Mouse (Mus musculus): ENCODE measurements around the gene Xrcc1. TPM values are rescaled to one million over a fixed set of nuclear protein-coding genes. Genes with fewer than 3 reads are reported as not detected.
A peak's percentile ranks its signal among the peaks of the same experiment; 100 is the strongest.

Xrcc1 gene
- polyA plus RNA-seq, 1 experiment, result 52.3 TPM

DNA sequence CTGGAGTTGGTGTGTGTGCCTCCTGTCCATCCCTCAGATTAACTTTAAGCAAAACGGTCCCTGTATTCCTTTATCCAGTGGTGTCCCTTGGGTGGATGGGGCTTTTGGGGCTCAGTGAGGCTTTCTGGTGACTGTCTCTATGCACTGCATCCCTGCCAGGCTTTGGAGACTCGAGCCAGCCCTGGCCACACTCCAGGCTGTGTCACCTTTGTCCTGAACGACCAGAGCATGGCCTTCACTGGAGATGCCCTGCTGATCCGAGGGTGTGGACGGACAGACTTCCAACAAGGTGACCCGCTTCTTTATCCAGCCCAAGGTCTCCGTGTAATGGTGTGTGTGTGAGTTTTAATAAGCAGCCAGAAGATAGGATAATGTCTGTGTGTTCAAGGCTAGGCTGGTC is 60.0 kb downstream of the Xrcc1 start:
- Histone ChIP-seq H3K4me3 (ENCODE audit: extremely low read depth, insufficient read depth, insufficient read length) (no peak overlapping the region), H3K27me3 (ENCODE audit: control insufficient read depth, insufficient read depth, low read length) (no peaks in the 10 kb centered on the region), H3K4me1 (ENCODE audit: control insufficient read depth, insufficient read depth, insufficient read length) (peaks cover 8% of the 10 kb centered on the region), H3K27ac (ENCODE audit: insufficient read depth, low read length) (no peak overlapping the region), H3K36me3 (ENCODE audit: control insufficient read depth, insufficient read depth, low read length) (no peaks in the 10 kb centered on the region)
- TF ChIP-seq CTCF (IDR thresholded peaks at IDR 0.05; ENCODE audit: extremely low read depth, insufficient read depth, insufficient read length, insufficient replicate concordance) (no peak), POLR2A (IDR thresholded peaks at IDR 0.05; ENCODE audit: low read depth, low read length) (no peak)
- DNase-seq (ENCODE audit: low read depth in 1 of 2, low spot score in 2 of 2), result no peak
- WGBS, result 87% methylated on average over 7 of the region's 7 CpGs

DNA sequence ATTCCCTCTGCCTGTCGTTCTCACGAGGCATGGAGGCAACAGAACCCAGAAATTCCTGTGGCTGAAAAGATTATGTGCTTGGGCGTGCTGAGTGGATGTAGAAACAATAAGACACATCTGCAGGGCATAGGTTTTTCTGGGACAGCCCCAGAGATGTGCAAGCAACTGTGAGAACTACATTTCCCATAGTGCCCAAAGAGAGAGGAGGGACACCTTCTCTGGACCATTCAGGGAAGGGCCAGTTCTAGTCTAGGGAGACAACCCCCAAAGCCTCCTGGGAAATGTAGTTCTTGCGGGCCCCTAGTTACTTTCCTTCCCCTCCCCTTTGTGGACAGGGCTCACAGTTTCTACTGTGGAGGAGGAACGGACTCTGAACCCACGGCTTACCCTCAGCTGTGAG is 61.9 kb downstream of the Xrcc1 start:
- WGBS, result 39% methylated on average over 6 of the region's 6 CpGs
- peak overlapping the region; percentile 62 for H3K27ac ChIP-seq (ENCODE audit: insufficient read depth, low read length)
- peak; percentile 81 to 84 for DNase-seq (ENCODE audit: low read depth in 1 of 2, low spot score in 2 of 2)
- no peaks in the 10 kb centered on the region; the same call in 1 of the 2 replicates for H3K36me3 ChIP-seq (ENCODE audit: control insufficient read depth, insufficient read depth, low read length)
- no peaks in the 10 kb centered on the region for H3K27me3 ChIP-seq (ENCODE audit: control insufficient read depth, insufficient read depth, low read length)
- H3K4me1 ChIP-seq (ENCODE audit: control insufficient read depth, insufficient read depth, insufficient read length), result peaks cover 15% of the 10 kb centered on the region
- TF ChIP-seq CTCF (IDR thresholded peaks at IDR 0.05; ENCODE audit: extremely low read depth, insufficient read depth, insufficient read length, insufficient replicate concordance) (no peak), POLR2A (IDR thresholded peaks at IDR 0.05; ENCODE audit: low read depth, low read length) (no peak)
- H3K4me3 ChIP-seq (ENCODE audit: extremely low read depth, insufficient read depth, insufficient read length), result peak overlapping the region; percentile 37; the same call in 1 of the 2 replicates

GRCm38 (mm10) chr7:24608561-24608960 is 62.5 kb downstream of the Xrcc1 start:
- Histone ChIP-seq H3K36me3 (ENCODE audit: control insufficient read depth, insufficient read depth, low read length) (no peaks in the 10 kb centered on the region; the same call in 1 of the 2 replicates), H3K4me3 (ENCODE audit: extremely low read depth, insufficient read depth, insufficient read length) (peak overlapping the region; percentile 37; the same call in 1 of the 2 replicates), H3K27ac (ENCODE audit: insufficient read depth, low read length) (peak overlapping the region; percentile 62), H3K4me1 (ENCODE audit: control insufficient read depth, insufficient read depth, insufficient read length) (peaks cover 15% of the 10 kb centered on the region), H3K27me3 (ENCODE audit: control insufficient read depth, insufficient read depth, low read length) (no peaks in the 10 kb centered on the region)
- TF ChIP-seq POLR2A (IDR thresholded peaks at IDR 0.05; ENCODE audit: low read depth, low read length) (no peak), CTCF (IDR thresholded peaks at IDR 0.05; ENCODE audit: extremely low read depth, insufficient read depth, insufficient read length, insufficient replicate concordance) (no peak)
- WGBS, result 11% methylated on average over 8 of the region's 8 CpGs
- DNase-seq (ENCODE audit: low read depth in 1 of 2, low spot score in 2 of 2), result no peak

DNA sequence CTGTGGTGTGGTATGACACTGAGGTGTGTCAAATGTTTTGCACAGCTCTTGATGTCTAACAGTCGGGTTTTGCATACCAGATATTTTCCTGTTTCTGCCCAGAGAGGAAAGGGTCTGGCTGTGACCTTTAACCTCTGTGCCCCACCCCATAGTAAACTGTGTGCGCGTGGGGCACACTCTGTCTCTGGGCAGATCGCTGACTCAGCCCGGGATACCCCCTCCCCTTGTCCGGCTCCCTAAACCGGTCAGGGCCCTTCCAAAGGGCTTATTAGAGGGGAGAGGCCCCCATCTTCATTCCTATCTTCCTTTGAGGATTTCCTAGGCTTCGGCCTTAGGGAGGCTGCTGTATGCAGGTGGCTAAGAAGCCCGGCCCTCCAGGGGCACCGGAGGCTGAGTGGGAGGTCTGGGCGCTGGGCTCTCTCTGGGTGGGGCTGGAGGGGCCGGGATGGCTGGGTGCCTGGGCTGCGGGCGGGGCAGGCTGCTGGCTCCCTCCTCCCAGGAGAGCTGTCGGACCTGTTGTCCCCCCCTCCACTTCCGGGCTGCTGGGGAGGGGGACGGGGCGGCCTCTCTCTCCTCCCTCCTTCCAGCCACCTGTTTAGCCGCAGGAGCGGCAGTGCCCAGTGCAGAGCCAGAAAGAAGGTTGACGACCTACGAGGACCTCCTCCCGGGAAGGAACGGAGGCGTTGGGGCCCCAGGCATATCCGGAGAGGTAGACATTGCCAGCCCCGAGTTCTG is 64.2 kb downstream of the Xrcc1 start, which contains the start of gene Phldb3:
Gene Phldb3, plus strand, starts transcription at position 620 of the 735 bp plus-strand sequence.
- peak within 1 kb of the TSS; percentile 91 for H3K4me3 ChIP-seq (ENCODE audit: extremely low read depth, insufficient read depth, insufficient read length)
- 4% methylated on average over 25 of the region's 27 CpGs for WGBS
- H3K4me1 ChIP-seq (ENCODE audit: control insufficient read depth, insufficient read depth, insufficient read length), result peaks cover 15% of the 10 kb centered on the region
- no peaks in the 10 kb centered on the region; the same call in 1 of the 2 replicates for H3K36me3 ChIP-seq (ENCODE audit: control insufficient read depth, insufficient read depth, low read length)
- H3K27ac ChIP-seq (ENCODE audit: insufficient read depth, low read length), result peak within 1 kb of the TSS; percentile 81
- H3K27me3 ChIP-seq (ENCODE audit: control insufficient read depth, insufficient read depth, low read length), result no peaks in the 10 kb centered on the region
- TF ChIP-seq POLR2A (IDR thresholded peaks at IDR 0.05; ENCODE audit: low read depth, low read length) (no peak), CTCF (IDR thresholded peaks at IDR 0.05; ENCODE audit: extremely low read depth, insufficient read depth, insufficient read length, insufficient replicate concordance) (no peak)
- peak in 1 of 2 experiments; percentile 72 for DNase-seq (ENCODE audit: low read depth in 1 of 2, low spot score in 2 of 2)

- DNase-seq (ENCODE audit: low read depth in 1 of 2, low spot score in 2 of 2), result peak; percentile 80 to 95
- under 1% methylated on average over 36 of the region's 36 CpGs for WGBS
- H3K4me1 ChIP-seq (ENCODE audit: control insufficient read depth, insufficient read depth, insufficient read length), result peaks cover 15% of the 10 kb centered on the region
- peak overlapping the region; percentile 81 for H3K27ac ChIP-seq (ENCODE audit: insufficient read depth, low read length)
- H3K27me3 ChIP-seq (ENCODE audit: control insufficient read depth, insufficient read depth, low read length), result no peaks in the 10 kb centered on the region
- H3K4me3 ChIP-seq (ENCODE audit: extremely low read depth, insufficient read depth, insufficient read length), result peak overlapping the region; percentile 91
- TF ChIP-seq POLR2A (IDR thresholded peaks at IDR 0.05; ENCODE audit: low read depth, low read length), result peak; percentile 38
- TF ChIP-seq CTCF (IDR thresholded peaks at IDR 0.05; ENCODE audit: extremely low read depth, insufficient read depth, insufficient read length, insufficient replicate concordance), result no peak
- H3K36me3 ChIP-seq (ENCODE audit: control insufficient read depth, insufficient read depth, low read length), result no peaks in the 10 kb centered on the region; the same call in 1 of the 2 replicates
Observed at GRCm38 (mm10) chr7:24610879-24611494, 64.9 kb downstream of the Xrcc1 start.

DNA sequence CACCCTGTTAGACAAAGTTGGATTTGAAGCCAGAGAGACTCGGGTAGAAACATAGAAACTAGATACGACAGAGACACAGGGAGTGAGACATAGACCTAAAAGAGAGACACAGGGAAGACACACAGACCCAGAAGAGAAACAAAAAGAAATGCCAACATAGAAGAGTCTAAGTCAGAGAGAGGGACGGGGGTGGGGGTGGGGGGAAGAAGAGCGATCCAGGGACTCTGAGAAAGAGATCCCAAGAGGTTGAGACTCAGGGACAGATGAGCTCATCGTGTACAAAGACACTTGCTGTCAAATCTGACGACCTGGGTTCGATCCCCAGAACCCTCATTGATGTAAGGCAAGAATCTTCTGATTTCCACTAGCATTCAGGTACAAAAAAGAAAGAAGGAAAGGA is 65.6 kb downstream of the Xrcc1 start:
- 8% methylated on average over 7 of the region's 7 CpGs for WGBS
- DNase-seq (ENCODE audit: low read depth in 1 of 2, low spot score in 2 of 2), result no peak
- H3K27me3 ChIP-seq (ENCODE audit: control insufficient read depth, insufficient read depth, low read length), result no peaks in the 10 kb centered on the region
- TF ChIP-seq CTCF (IDR thresholded peaks at IDR 0.05; ENCODE audit: extremely low read depth, insufficient read depth, insufficient read length, insufficient replicate concordance), result no peak
- TF ChIP-seq POLR2A (IDR thresholded peaks at IDR 0.05; ENCODE audit: low read depth, low read length), result no peak
- H3K4me1 ChIP-seq (ENCODE audit: control insufficient read depth, insufficient read depth, insufficient read length), result peaks cover 15% of the 10 kb centered on the region
- no peak overlapping the region for H3K27ac ChIP-seq (ENCODE audit: insufficient read depth, low read length)
- H3K36me3 ChIP-seq (ENCODE audit: control insufficient read depth, insufficient read depth, low read length), result no peaks in the 10 kb centered on the region; the same call in 1 of the 2 replicates
- peak overlapping the region; percentile 91 for H3K4me3 ChIP-seq (ENCODE audit: extremely low read depth, insufficient read depth, insufficient read length)

Measured in spleen, adult 2 months (tissue).